Mouse (Mus musculus) MEL (cell line): ENCODE measurements at regions not wholly inside any gene's neighbourhood (a gene's known extent, or its start where the extent isn't known, plus 50 kb on each side); places are given as distances from the start of the nearest gene placed in this dataset.

ENCODE experiments used
- DNase-seq: peaks from one replicate; pipeline ENCODE4 v3.0.0; 2011; ENCODE audit warnings: low read depth, low spot score
- H3K27ac ChIP-seq: 2 replicates; pipeline ENCODE4 v1.5.1; 2012; ENCODE audit warnings: low read depth, mild to moderate bottlenecking, control low read depth, low read length, moderate library complexity; ENCODE audit not compliant: control insufficient read depth
- H3K27me3 ChIP-seq, 2 experiments: fragments of 150-350 bp in 1 of 2; sonication (generic) in 1 of 2; 2 replicates each; pipeline ENCODE4 v1.6.1; 2012; ENCODE audit warnings: low read length in 2 of 2, mild to moderate bottlenecking in 2 of 2, improper control_type of control experiment in 1 of 2, moderate library complexity in 1 of 2; ENCODE audit not compliant: insufficient read depth in 2 of 2, control insufficient read depth in 1 of 2
- H3K36me3 ChIP-seq, 2 experiments: 2 replicates each; pipeline ENCODE4 v1.6.1; 2012 to 2014; ENCODE audit warnings: low read length in 2 of 2, improper control_type of control experiment in 1 of 2, inconsistent platforms in 1 of 2, mild to moderate bottlenecking in 1 of 2; ENCODE audit not compliant: insufficient read depth in 2 of 2, control insufficient read depth in 1 of 2
- H3K4me1 ChIP-seq, 2 experiments: fragments of 150-350 bp in 1 of 2; sonication (generic) in 1 of 2; 2 replicates each; pipeline ENCODE4 v1.6.1; 2012; ENCODE audit warnings: low read length in 2 of 2, improper control_type of control experiment in 1 of 2, mild to moderate bottlenecking in 1 of 2; ENCODE audit not compliant: insufficient read depth in 2 of 2, control insufficient read depth in 1 of 2
- H3K4me3 ChIP-seq, 2 experiments: fragments of 150-350 bp in 1 of 2; sonication (generic) in 1 of 2; 2 replicates each; pipeline ENCODE4 v1.5.1; 2012; ENCODE audit warnings: low read depth in 2 of 2, low read length in 2 of 2, mild to moderate bottlenecking in 2 of 2, moderate library complexity in 2 of 2, control low read depth in 1 of 2, improper control_type of control experiment in 1 of 2; ENCODE audit not compliant: control insufficient read depth in 1 of 2, insufficient read depth in 1 of 2
- H3K79me2 ChIP-seq: 2 replicates; pipeline ENCODE4 v1.6.1; 2012; ENCODE audit warnings: mild to moderate bottlenecking, low read length, moderate library complexity; ENCODE audit not compliant: control insufficient read depth, poor library complexity, insufficient read depth
- H3K9ac ChIP-seq: 2 replicates; pipeline ENCODE4 v1.6.1; 2012; ENCODE audit warnings: low read depth, mild to moderate bottlenecking, control low read depth, low read length, moderate library complexity; ENCODE audit not compliant: control insufficient read depth, poor library complexity, severe bottlenecking
- H3K9me3 ChIP-seq: fragments of 150-350 bp; sonication (generic); replicated peaks from 2 replicates; pipeline ENCODE4 v1.6.1; 2012; ENCODE audit warnings: mild to moderate bottlenecking, low read length, improper control_type of control experiment, moderate library complexity; ENCODE audit not compliant: insufficient read depth
- CTCF ChIP-seq, 3 experiments: IDR thresholded peaks in 2 of 3; conservative IDR thresholded peaks in 1 of 3; 2 replicates each; pipeline ENCODE4 v1.5.1; 2011 to 2012; ENCODE audit warnings: low read length in 3 of 3, low read depth in 2 of 3, mild to moderate bottlenecking in 2 of 3, improper control_type of control experiment in 1 of 3, inconsistent platforms in 1 of 3, mixed read lengths in 1 of 3, moderate library complexity in 1 of 3; ENCODE audit not compliant: control insufficient read depth in 1 of 3, insufficient read depth in 1 of 3, poor library complexity in 1 of 3, severe bottlenecking in 1 of 3
- EP300 ChIP-seq, 2 experiments: IDR thresholded peaks; 2 replicates each; pipeline ENCODE4 v1.6.1; 2011; ENCODE audit warnings: improper control_type of control experiment in 2 of 2, low read length in 2 of 2, low read depth in 1 of 2, mild to moderate bottlenecking in 1 of 2
- GABPA ChIP-seq: IDR thresholded peaks from 2 replicates; pipeline ENCODE4 v1.6.1; 2012; ENCODE audit warnings: low read depth, mild to moderate bottlenecking, inconsistent platforms, low read length, improper control_type of control experiment, moderate library complexity
- HCFC1 ChIP-seq: IDR thresholded peaks from 2 replicates; pipeline ENCODE4 v1.6.1; 2012; ENCODE audit warnings: low read depth, mild to moderate bottlenecking, inconsistent platforms, low read length, improper control_type of control experiment, moderate library complexity
- JUND ChIP-seq: IDR thresholded peaks from 2 replicates; pipeline ENCODE4 v1.6.1; 2011; ENCODE audit warnings: low read depth, mild to moderate bottlenecking, improper control_type of control experiment, low read length
- MAFK ChIP-seq: IDR thresholded peaks from 2 replicates; pipeline ENCODE4 v1.6.1; 2011; ENCODE audit warnings: low read depth, mild to moderate bottlenecking, low read length, improper control_type of control experiment, borderline replicate concordance
- MAX ChIP-seq: IDR thresholded peaks from 2 replicates; pipeline ENCODE4 v1.6.1; 2011; ENCODE audit warnings: low read length, improper control_type of control experiment
- MEF2A ChIP-seq: IDR thresholded peaks from 2 replicates; pipeline ENCODE4 v1.6.1; 2014; ENCODE audit warnings: low read depth, mild to moderate bottlenecking, inconsistent platforms, low read length, improper control_type of control experiment; ENCODE audit not compliant: poor library complexity, insufficient replicate concordance, severe bottlenecking; ENCODE audit errors: extremely low read depth
- MYB ChIP-seq: IDR thresholded peaks from 2 replicates; pipeline ENCODE4 v1.6.1; 2011; ENCODE audit warnings: mild to moderate bottlenecking, low read depth, low read length, improper control_type of control experiment
- NELFE ChIP-seq: IDR thresholded peaks from 2 replicates; pipeline ENCODE4 v1.6.1; 2011; ENCODE audit warnings: low read depth, low read length, improper control_type of control experiment
- NRF1 ChIP-seq: IDR thresholded peaks from 2 replicates; pipeline ENCODE4 v1.6.1; 2014; ENCODE audit warnings: low read depth, mild to moderate bottlenecking, inconsistent platforms, low read length, improper control_type of control experiment, moderate library complexity; ENCODE audit not compliant: poor library complexity, insufficient read depth, severe bottlenecking
- POLR2AphosphoS2 ChIP-seq: IDR thresholded peaks from 2 replicates; pipeline ENCODE4 v1.6.1; 2011; ENCODE audit warnings: low read length, improper control_type of control experiment
- POLR2AphosphoS5 ChIP-seq: IDR thresholded peaks from 2 replicates; pipeline ENCODE4 v1.6.1; 2012; ENCODE audit warnings: low read depth, borderline replicate concordance, mild to moderate bottlenecking, inconsistent platforms, low read length, moderate library complexity, mixed read lengths
- RAD21 ChIP-seq: IDR thresholded peaks from 2 replicates; pipeline ENCODE4 v1.6.1; 2011; ENCODE audit warnings: mild to moderate bottlenecking, low read depth, low read length, improper control_type of control experiment
- SIN3A ChIP-seq: IDR thresholded peaks from 2 replicates; pipeline ENCODE4 v1.6.1; 2012; ENCODE audit warnings: low read length, improper control_type of control experiment, inconsistent platforms
- TBP ChIP-seq: IDR thresholded peaks from 2 replicates; pipeline ENCODE4 v1.8.0; 2011; ENCODE audit warnings: low read depth, low read length, improper control_type of control experiment
- USF2 ChIP-seq, 2 experiments: IDR thresholded peaks; 2 replicates each; pipeline ENCODE4 v1.6.1; 2011 to 2012; ENCODE audit warnings: improper control_type of control experiment in 2 of 2, low read length in 2 of 2, borderline replicate concordance in 1 of 2, inconsistent platforms in 1 of 2, low read depth in 1 of 2, mild to moderate bottlenecking in 1 of 2; ENCODE audit not compliant: insufficient read depth in 1 of 2
- ZMIZ1 ChIP-seq: IDR thresholded peaks from 2 replicates; pipeline ENCODE4 v1.6.1; 2012; ENCODE audit warnings: low read depth, mild to moderate bottlenecking, inconsistent platforms, low read length, improper control_type of control experiment, moderate library complexity
- ZNF384 ChIP-seq: IDR thresholded peaks from 2 replicates; pipeline ENCODE4 v1.6.1; 2012; ENCODE audit warnings: low read depth, mild to moderate bottlenecking, inconsistent platforms, low read length, improper control_type of control experiment

GRCm38 (mm10) chr3:117459507-117459906, 98.8 kb upstream of the Plppr4 start:
- DNase-seq: no peak
- no peaks in the 10 kb centered on the region for H3K27me3 ChIP-seq
- no peak overlapping the region for H3K9ac ChIP-seq
- no peaks in the 10 kb centered on the region for H3K36me3 ChIP-seq
- no peak for TF ChIP-seq MYB
- no peak for TF ChIP-seq POLR2AphosphoS5
- no peak for TF ChIP-seq POLR2AphosphoS2
- TF ChIP-seq CTCF (IDR thresholded peaks at IDR 0.05 in 2 of 3, conservative IDR thresholded peaks at IDR 0.05 in 1 of 3; ENCODE audit: control insufficient read depth in 1 of 3, insufficient read depth in 1 of 3, low read depth in 2 of 3, low read length in 3 of 3, poor library complexity in 1 of 3, severe bottlenecking in 1 of 3): no peak
- no peak for TF ChIP-seq JUND
- TF ChIP-seq MAFK: no peak
- TF ChIP-seq NRF1: no peak
- TF ChIP-seq NELFE: no peak
- no peak for TF ChIP-seq MEF2A
- no peak for TF ChIP-seq EP300 (IDR thresholded peaks at IDR 0.05; ENCODE audit: low read depth in 1 of 2, low read length in 2 of 2)
- TF ChIP-seq MAX: no peak
- no peak for TF ChIP-seq SIN3A
- TF ChIP-seq RAD21: no peak
- no peak for TF ChIP-seq TBP
- TF ChIP-seq ZMIZ1: no peak
- TF ChIP-seq ZNF384: no peak
- no peak overlapping the region for H3K27ac ChIP-seq
- H3K79me2 ChIP-seq: no peaks in the 10 kb centered on the region
- H3K4me1 ChIP-seq: no peaks in the 10 kb centered on the region
- no peak overlapping the region for H3K4me3 ChIP-seq
- no peaks in the 10 kb centered on the region for H3K9me3 ChIP-seq

- H3K9ac ChIP-seq: no peak overlapping the region
- no peaks in the 10 kb centered on the region for H3K36me3 ChIP-seq
- H3K27me3 ChIP-seq: no peaks in the 10 kb centered on the region
- no peak for DNase-seq
- H3K9me3 ChIP-seq: no peaks in the 10 kb centered on the region
- H3K27ac ChIP-seq: no peak overlapping the region
- no peak overlapping the region for H3K4me3 ChIP-seq
- no peaks in the 10 kb centered on the region for H3K4me1 ChIP-seq
- H3K79me2 ChIP-seq: no peaks in the 10 kb centered on the region
- TF ChIP-seq GABPA (no peak), USF2 (IDR thresholded peaks at IDR 0.05; ENCODE audit: borderline replicate concordance in 1 of 2, insufficient read depth in 1 of 2, low read depth in 1 of 2, low read length in 2 of 2) (no peak), MYB (no peak), POLR2AphosphoS2 (no peak), HCFC1 (no peak)
Measured at GRCm38 (mm10) chr3:117450559-117450958, 89.9 kb upstream of the Plppr4 start.
